Mouse (Mus musculus) kidney, embryonic 16.5 days (tissue): ENCODE results near the gene Cdc34. TPM values are rescaled to one million over a fixed set of nuclear protein-coding genes. Genes with fewer than 3 reads are reported as not detected.
A peak's percentile ranks its signal among the peaks of the same experiment; 100 is the strongest.
"Not testable (repeated sequence)": the region's sequence is repeated elsewhere in the genome, so short reads cannot be mapped to it uniquely, and the experiment has no call there.

Experiments used
- ATAC-seq: fragments of 200-750 bp; cut with Nextera tagmentation; 2 replicates; pipeline ENCODE4 v1.8.0; 2017; ENCODE audit warnings: moderate TSS enrichment; ENCODE audit not compliant: low FRiP score, low TSS enrichment
- H3K27ac ChIP-seq: fragments of 300-500 bp; sonication (generic); 2 replicates; pipeline ENCODE4 v1.5.1; 2014; ENCODE audit warnings: low read length
- H3K27me3 ChIP-seq: fragments of 300-500 bp; sonication (generic); 2 replicates; pipeline ENCODE4 v1.6.1; 2014; ENCODE audit warnings: low read length, control low read depth, mixed read lengths; ENCODE audit not compliant: insufficient read depth
- H3K36me3 ChIP-seq: fragments of 300-500 bp; sonication (generic); 2 replicates; pipeline ENCODE4 v1.6.1; 2014; ENCODE audit warnings: low read length, control low read depth, mixed read lengths; ENCODE audit not compliant: insufficient read depth
- H3K4me1 ChIP-seq: fragments of 300-500 bp; sonication (generic); 2 replicates; pipeline ENCODE4 v1.6.1; 2014; ENCODE audit warnings: low read length, control low read depth, mixed read lengths; ENCODE audit not compliant: insufficient read depth
- H3K4me2 ChIP-seq: fragments of 300-500 bp; sonication (generic); replicated peaks from 2 replicates; pipeline ENCODE4 v1.6.1; 2014; ENCODE audit warnings: low read depth, low read length
- H3K4me3 ChIP-seq: fragments of 300-500 bp; sonication (generic); 2 replicates; pipeline ENCODE4 v1.5.1; 2014; ENCODE audit warnings: mild to moderate bottlenecking, low read length
- H3K9ac ChIP-seq: fragments of 300-500 bp; sonication (generic); replicated peaks from 2 replicates; pipeline ENCODE4 v1.6.1; 2014; ENCODE audit warnings: low read length
- H3K9me3 ChIP-seq: fragments of 300-500 bp; sonication (generic); 2 replicates; pipeline ENCODE4 v1.6.1; 2016; ENCODE audit warnings: low read length, control low read depth
- WGBS: fragments of 180-500 bp; shearing (Covaris S2); extraction: QIAGEN DNeasy Blood & Tissue Kit; methylation state at CpG from one replicate; pipeline ENCODE4 v1.1.7; 2014; 5-methylcytosine and 5-hydroxymethylcytosine counted together
- polyA plus RNA-seq: library from polyadenylated mRNA; unstranded; fragments of >200 nt; fragmentation: Nextera tagmentation; extraction: Ambion mirVana; gene quantifications from 2 replicates; pipeline ENCODE4 v1.2.1, GENCODE M21; 2015

The Cdc34 gene
- polyA plus RNA-seq, 1 experiment from 2014 or later = 81.2 TPM

- ATAC-seq = no peak
- WGBS = 73% methylated on average over 12 of the region's 12 CpGs
- H3K36me3 ChIP-seq = peaks cover 7% of the 10 kb centered on the region
Measured at GRCm38 (mm10) chr10:79693580-79694378, 11.8 kb downstream of the Cdc34 start.

GRCm38 (mm10) chr10:79694379-79694655, 12.3 kb downstream of the Cdc34 start:
- H3K4me3 ChIP-seq = no peak overlapping the region
- no peaks in the 10 kb centered on the region for H3K27me3 ChIP-seq
- peaks cover 1% of the 10 kb centered on the region for H3K36me3 ChIP-seq
- peaks cover 6% of the 10 kb centered on the region; the same call in 1 of the 2 replicates for H3K9me3 ChIP-seq
- ATAC-seq = no peak
- no peak overlapping the region for H3K4me2 ChIP-seq
- no peak overlapping the region for H3K9ac ChIP-seq
- WGBS = 85% methylated on average over 6 of the region's 6 CpGs
- no peak overlapping the region for H3K27ac ChIP-seq
- peaks cover 12% of the 10 kb centered on the region; the same call in 1 of the 2 replicates for H3K4me1 ChIP-seq

More at GRCm38 (mm10) chr10:79693580-79694378, 11.8 kb downstream of the Cdc34 start:
- Histone ChIP-seq H3K9ac (no peak overlapping the region), H3K27me3 (no peaks in the 10 kb centered on the region), H3K4me3 (no peak overlapping the region), H3K4me1 (peaks cover 12% of the 10 kb centered on the region; the same call in 1 of the 2 replicates), H3K4me2 (no peak overlapping the region), H3K9me3 (peaks cover 6% of the 10 kb centered on the region; the same call in 1 of the 2 replicates), H3K27ac (no peak overlapping the region)

GRCm38 (mm10) chr10:79695231-79696128, 13.5 kb downstream of the Cdc34 start:
- H3K4me1 ChIP-seq = peaks cover 12% of the 10 kb centered on the region; the same call in 1 of the 2 replicates
- peak; percentile 59; the same call in 1 of the 2 replicates for ATAC-seq
- no peaks in the 10 kb centered on the region for H3K36me3 ChIP-seq
- no peak overlapping the region for H3K4me3 ChIP-seq
- peak overlapping the region; percentile 84 for H3K27ac ChIP-seq
- H3K4me2 ChIP-seq = no peak overlapping the region
- no peak overlapping the region for H3K9ac ChIP-seq
- no peaks in the 10 kb centered on the region for H3K27me3 ChIP-seq
- peaks cover 6% of the 10 kb centered on the region; the same call in 1 of the 2 replicates for H3K9me3 ChIP-seq
- WGBS = 64% methylated on average over 13 of the region's 13 CpGs

GRCm38 (mm10) chr10:79696129-79696651, 14.2 kb downstream of the Cdc34 start:
- H3K4me1 ChIP-seq = peaks cover 19% of the 10 kb centered on the region
- no peaks in the 10 kb centered on the region for H3K27me3 ChIP-seq
- WGBS = 49% methylated on average over 9 of the region's 9 CpGs
- peak overlapping the region; percentile 84 for H3K27ac ChIP-seq
- peak; percentile 28; the same call in 1 of the 2 replicates for ATAC-seq
- H3K9me3 ChIP-seq = peaks cover 6% of the 10 kb centered on the region; the same call in 1 of the 2 replicates
- H3K4me3 ChIP-seq = no peak overlapping the region
- H3K36me3 ChIP-seq = no peaks in the 10 kb centered on the region
- no peak overlapping the region for H3K4me2 ChIP-seq
- H3K9ac ChIP-seq = peak overlapping the region; percentile 29; the same call in 1 of the 2 replicates

GRCm38 (mm10) chr10:79697916-79698315, 15.9 kb downstream of the Cdc34 start:
- no peak overlapping the region for H3K4me3 ChIP-seq

GRCm38 (mm10) chr10:79698459-79698858, 16.5 kb downstream of the Cdc34 start:
- Histone ChIP-seq H3K36me3 (no peaks in the 10 kb centered on the region), H3K4me1 (peaks cover 25% of the 10 kb centered on the region), H3K27ac (no peak overlapping the region), H3K4me2 (no peak overlapping the region), H3K9ac (no peak overlapping the region), H3K9me3 (no peaks in the 10 kb centered on the region), H3K27me3 (no peaks in the 10 kb centered on the region), H3K4me3 (no peak overlapping the region)
- no peak for ATAC-seq
- WGBS = 93% methylated on average over 6 of the region's 6 CpGs

More at GRCm38 (mm10) chr10:79697916-79698315, 15.9 kb downstream of the Cdc34 start:
- no peak for ATAC-seq
- WGBS = 67% methylated on average over 6 of the region's 6 CpGs
- no peaks in the 10 kb centered on the region for H3K36me3 ChIP-seq
- H3K9ac ChIP-seq = no peak overlapping the region
- no peak overlapping the region for H3K4me2 ChIP-seq
- H3K27me3 ChIP-seq = no peaks in the 10 kb centered on the region
- H3K9me3 ChIP-seq = no peaks in the 10 kb centered on the region
- H3K27ac ChIP-seq = no peak overlapping the region
- peaks cover 25% of the 10 kb centered on the region for H3K4me1 ChIP-seq

- Histone ChIP-seq H3K4me3 (no peak overlapping the region), H3K9me3 (no peaks in the 10 kb centered on the region), H3K27me3 (no peaks in the 10 kb centered on the region), H3K4me1 (peaks cover 28% of the 10 kb centered on the region), H3K27ac (peak overlapping the region; percentile 73), H3K4me2 (no peak overlapping the region), H3K9ac (peak overlapping the region; percentile 40), H3K36me3 (no peaks in the 10 kb centered on the region)
- 42% methylated on average over 7 of the region's 7 CpGs for WGBS
- no peak for ATAC-seq
Measured at GRCm38 (mm10) chr10:79700676-79701075, 18.7 kb downstream of the Cdc34 start.

- Histone ChIP-seq H3K9me3 (no peaks in the 10 kb centered on the region), H3K27me3 (no peaks in the 10 kb centered on the region), H3K36me3 (no peaks in the 10 kb centered on the region), H3K27ac (peak overlapping the region; percentile 73), H3K9ac (no peak overlapping the region; the same call in 1 of the 2 replicates), H3K4me3 (no peak overlapping the region), H3K4me2 (no peak overlapping the region), H3K4me1 (peaks cover 32% of the 10 kb centered on the region)
- 49% methylated on average over 10 of the region's 10 CpGs for WGBS
- no peak for ATAC-seq
Measured at GRCm38 (mm10) chr10:79701443-79702129, 19.6 kb downstream of the Cdc34 start.

- 84% methylated on average over 4 of the region's 4 CpGs for WGBS
- peaks cover 40% of the 10 kb centered on the region for H3K4me1 ChIP-seq
- H3K36me3 ChIP-seq, H3K4me2 ChIP-seq, H3K9me3 ChIP-seq, H3K9ac ChIP-seq, H3K27ac ChIP-seq, H3K4me3 ChIP-seq, H3K27me3 ChIP-seq, ATAC-seq: not testable (repeated sequence)
Measured at GRCm38 (mm10) chr10:79702970-79703369, 21.0 kb downstream of the Cdc34 start.
